Mouse (Mus musculus): ENCODE data around the gene Dct. TPM values are rescaled to one million over a fixed set of nuclear protein-coding genes. Genes with fewer than 3 reads are reported as not detected.
A peak's percentile ranks its signal among the peaks of the same experiment; 100 is the strongest.

Gene Dct
- total and polyA plus RNA-seq, 2 experiments from 2014 or later = 0.44 to 0.49 TPM

DNA sequence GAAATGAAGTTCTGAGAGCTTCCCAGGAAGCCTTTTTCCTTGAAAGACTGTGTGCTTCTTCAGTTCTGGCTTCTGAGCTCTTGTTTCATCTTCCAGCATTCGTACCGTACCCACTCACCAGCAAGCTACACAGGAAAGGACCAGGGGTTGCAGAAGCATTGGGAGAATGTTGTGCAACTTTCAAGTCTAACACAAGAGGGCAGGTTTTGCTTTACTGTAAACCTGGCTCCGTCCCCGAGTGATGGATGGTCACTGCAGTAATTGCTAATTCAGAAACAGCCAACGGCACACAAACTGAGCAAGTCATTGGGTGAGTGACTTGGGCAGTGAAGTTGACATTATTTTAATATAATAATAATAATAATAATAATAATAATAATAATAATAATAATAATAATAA lies 46.3 kb downstream of the Dct start:
- no peaks in the 10 kb centered on the region for H3K36me3 ChIP-seq (ENCODE audit: insufficient read depth, low read length)
- no peaks in the 10 kb centered on the region for H3K9me3 ChIP-seq (ENCODE audit: low read length)
- 0 out of 2 replicates have a peak, but pooled peaks cover 3% of the 10 kb centered on the region for H3K4me1 ChIP-seq (ENCODE audit: insufficient read depth, low read length)
- TF ChIP-seq CTCF (IDR thresholded peaks at IDR 0.05) = peak; percentile 85
- H3K27me3 ChIP-seq (ENCODE audit: insufficient read depth, low read length) = 0 out of 2 replicates have a peak, but pooled peaks cover 4% of the 10 kb centered on the region
- DNase-seq (ENCODE audit: low spot score) (peak; percentile 89), ATAC-seq (ENCODE audit: low FRiP score) (no peak)
- no peak overlapping the region for H3K9ac ChIP-seq (replicated peaks; ENCODE audit: low read length, poor library complexity, severe bottlenecking)
- no peak overlapping the region for H3K27ac ChIP-seq (ENCODE audit: low read depth, low read length)
- no peak overlapping the region for H3K4me3 ChIP-seq (ENCODE audit: low read depth, low read length)
- no peak overlapping the region for H3K4me2 ChIP-seq (ENCODE audit: low read depth, low read length, poor library complexity, severe bottlenecking)
- 15% methylated on average over 5 of the region's 5 CpGs for WGBS

- DNase-seq (ENCODE audit: low spot score) = no peak
- Histone ChIP-seq H3K36me3 (ENCODE audit: insufficient read depth, low read length) (no peaks in the 10 kb centered on the region), H3K27ac (ENCODE audit: low read depth, low read length) (no peak overlapping the region), H3K4me1 (ENCODE audit: insufficient read depth, low read length) (0 out of 2 replicates have a peak, but pooled peaks cover 3% of the 10 kb centered on the region), H3K4me3 (ENCODE audit: low read depth, low read length) (no peak overlapping the region), H3K9ac (replicated peaks; ENCODE audit: low read length, poor library complexity, severe bottlenecking) (no peak overlapping the region), H3K9me3 (ENCODE audit: low read length) (no peaks in the 10 kb centered on the region), H3K27me3 (ENCODE audit: insufficient read depth, low read length) (peaks cover 4% of the 10 kb centered on the region; the same call in 1 of the 2 replicates), H3K4me2 (ENCODE audit: low read depth, low read length, poor library complexity, severe bottlenecking) (no peak overlapping the region)
- ATAC-seq (ENCODE audit: low FRiP score) = no peak
- 92% methylated on average over 10 of the region's 10 CpGs for WGBS
- TF ChIP-seq CTCF (IDR thresholded peaks at IDR 0.05) = no peak
These were observed 47.6 kb downstream of the Dct start for GRCm38 (mm10) chr14:118004434-118004833.

- H3K4me1 ChIP-seq (ENCODE audit: insufficient read depth, low read length) = no peaks in the 10 kb centered on the region
- ATAC-seq (ENCODE audit: low FRiP score) = no peak
- 92% methylated on average over 6 of the region's 6 CpGs for WGBS
These were observed 58.2 kb downstream of the Dct start for GRCm38 (mm10) chr14:117993845-117994244.

DNA sequence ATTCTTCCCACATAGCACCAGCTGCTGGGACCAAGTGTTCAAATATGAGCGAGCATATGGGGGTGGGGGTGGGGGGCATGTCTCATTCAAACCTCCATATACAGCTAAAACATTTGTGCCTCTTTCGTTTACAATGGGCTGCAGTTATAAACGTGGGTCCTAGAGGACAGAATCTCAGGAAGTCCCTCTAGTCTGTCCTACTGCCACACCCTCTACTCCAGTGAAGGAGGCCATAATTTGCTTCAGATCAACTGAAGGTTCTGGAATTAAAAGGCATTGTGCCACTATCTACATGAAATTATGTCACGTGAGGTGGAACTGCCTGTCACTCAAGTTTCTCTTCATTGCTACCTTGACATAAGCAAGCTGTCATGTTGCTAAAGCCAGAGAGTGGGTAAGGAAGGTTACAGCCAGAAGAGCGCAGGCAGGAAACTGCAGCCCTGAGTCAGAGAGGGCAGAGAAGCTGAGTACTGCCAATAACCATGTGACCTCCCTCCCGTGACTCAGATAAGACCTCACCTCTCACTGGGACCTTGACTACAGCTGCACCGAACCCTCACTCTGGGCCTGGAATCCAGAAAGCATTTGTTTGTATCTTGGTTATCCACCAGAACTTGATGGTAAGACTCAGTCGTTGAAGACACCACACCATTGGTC lies 59.3 kb downstream of the Dct start:
- no peak for DNase-seq (ENCODE audit: low spot score)
- 80% methylated on average over 8 of the region's 8 CpGs for WGBS
- Histone ChIP-seq H3K9me3 (ENCODE audit: low read length) (no peaks in the 10 kb centered on the region), H3K4me2 (ENCODE audit: low read depth, low read length, poor library complexity, severe bottlenecking) (no peak overlapping the region), H3K27ac (ENCODE audit: low read depth, low read length) (no peak overlapping the region), H3K4me3 (ENCODE audit: low read depth, low read length) (no peak overlapping the region), H3K36me3 (ENCODE audit: insufficient read depth, low read length) (no peaks in the 10 kb centered on the region), H3K9ac (replicated peaks; ENCODE audit: low read length, poor library complexity, severe bottlenecking) (no peak overlapping the region), H3K27me3 (ENCODE audit: insufficient read depth, low read length) (no peaks in the 10 kb centered on the region), H3K4me1 (ENCODE audit: insufficient read depth, low read length) (no peaks in the 10 kb centered on the region)
- no peak for TF ChIP-seq CTCF (IDR thresholded peaks at IDR 0.05)
- ATAC-seq (ENCODE audit: low FRiP score) = no peak

More at GRCm38 (mm10) chr14:117993845-117994244, 58.2 kb downstream of the Dct start:
- Histone ChIP-seq H3K9me3 (ENCODE audit: low read length) (no peaks in the 10 kb centered on the region), H3K4me2 (ENCODE audit: low read depth, low read length, poor library complexity, severe bottlenecking) (no peak overlapping the region), H3K27ac (ENCODE audit: low read depth, low read length) (no peak overlapping the region), H3K9ac (replicated peaks; ENCODE audit: low read length, poor library complexity, severe bottlenecking) (no peak overlapping the region), H3K36me3 (ENCODE audit: insufficient read depth, low read length) (no peaks in the 10 kb centered on the region), H3K4me3 (ENCODE audit: low read depth, low read length) (no peak overlapping the region), H3K27me3 (ENCODE audit: insufficient read depth, low read length) (no peaks in the 10 kb centered on the region)
- DNase-seq (ENCODE audit: low spot score) = no peak
- TF ChIP-seq CTCF (IDR thresholded peaks at IDR 0.05) = no peak

- ATAC-seq (ENCODE audit: low FRiP score) = no peak
- H3K9me3 ChIP-seq (ENCODE audit: low read length) = no peaks in the 10 kb centered on the region
These were observed 61.8 kb downstream of the Dct start for GRCm38 (mm10) chr14:117990203-117990602.

DNA sequence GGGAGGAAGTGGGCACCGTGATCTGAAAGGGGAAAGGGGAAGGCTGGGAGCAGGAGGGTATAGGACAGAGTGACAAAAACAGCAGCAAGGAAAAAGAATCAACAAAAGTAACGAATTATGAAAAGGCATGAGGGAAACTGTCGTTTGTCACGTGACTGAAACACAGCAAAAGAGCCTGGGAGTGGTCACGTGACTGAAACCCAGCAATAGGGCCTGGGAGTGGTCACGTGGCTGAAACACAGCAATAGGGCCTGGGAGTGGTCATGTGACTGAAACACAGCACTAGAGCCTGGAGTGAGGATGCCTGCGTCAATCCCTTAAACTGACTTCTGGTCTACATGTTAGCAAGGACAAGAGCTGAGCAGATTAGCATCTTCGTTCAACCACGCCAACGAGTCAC lies 63.6 kb downstream of the Dct start:
- no peaks in the 10 kb centered on the region for H3K4me1 ChIP-seq (ENCODE audit: insufficient read depth, low read length)
- H3K27ac ChIP-seq (ENCODE audit: low read depth, low read length) = no peak overlapping the region
- no peak overlapping the region for H3K4me3 ChIP-seq (ENCODE audit: low read depth, low read length)
- no peak for TF ChIP-seq CTCF (IDR thresholded peaks at IDR 0.05)
- no peak overlapping the region for H3K9ac ChIP-seq (replicated peaks; ENCODE audit: low read length, poor library complexity, severe bottlenecking)
- H3K9me3 ChIP-seq (ENCODE audit: low read length) = no peaks in the 10 kb centered on the region
- WGBS = 91% methylated on average over 10 of the region's 10 CpGs
- H3K27me3 ChIP-seq (ENCODE audit: insufficient read depth, low read length) = no peaks in the 10 kb centered on the region
- DNase-seq (ENCODE audit: low spot score) (no peak), ATAC-seq (ENCODE audit: low FRiP score) (no peak)
- H3K36me3 ChIP-seq (ENCODE audit: insufficient read depth, low read length) = no peaks in the 10 kb centered on the region
- H3K4me2 ChIP-seq (ENCODE audit: low read depth, low read length, poor library complexity, severe bottlenecking) = no peak overlapping the region

More at GRCm38 (mm10) chr14:117990203-117990602, 61.8 kb downstream of the Dct start:
- no peak overlapping the region for H3K27ac ChIP-seq (ENCODE audit: low read depth, low read length)
- H3K36me3 ChIP-seq (ENCODE audit: insufficient read depth, low read length) = no peaks in the 10 kb centered on the region
- no peak for TF ChIP-seq CTCF (IDR thresholded peaks at IDR 0.05)
- DNase-seq (ENCODE audit: low spot score) = no peak
- no peak overlapping the region for H3K9ac ChIP-seq (replicated peaks; ENCODE audit: low read length, poor library complexity, severe bottlenecking)
- WGBS = 87% methylated on average over 8 of the region's 8 CpGs
- no peaks in the 10 kb centered on the region for H3K4me1 ChIP-seq (ENCODE audit: insufficient read depth, low read length)
- no peaks in the 10 kb centered on the region for H3K27me3 ChIP-seq (ENCODE audit: insufficient read depth, low read length)
- H3K4me3 ChIP-seq (ENCODE audit: low read depth, low read length) = no peak overlapping the region
- H3K4me2 ChIP-seq (ENCODE audit: low read depth, low read length, poor library complexity, severe bottlenecking) = no peak overlapping the region
